ENCODE assay signal across 7 mouse cellular contexts in genomic region chr5:124327510-124328364, GRCm38 (mm10). TPM values are rescaled to one million over a fixed set of nuclear protein-coding genes. Genes with fewer than 3 reads are reported as not detected.
DNase-seq lines count a peak whose midpoint lies in the region; ATAC-seq lines count a peak whose summit lies in the region.

TSS of gene Mphosph9 (minus strand) at chr5:124327972.
TSS of gene 2810006K23Rik (plus strand) at chr5:124328089.

- peaks cover 4% of the 10 kb centered on the region; the same call in 1 of the 2 replicates for H3K36me3 ChIP-seq in intestine, embryonic 15.5 days
- peaks cover 21% of the 10 kb centered on the region for H3K36me3 ChIP-seq in midbrain, embryonic 10.5 days

- peak within 1 kb of the TSS; percentile 73 for H3K4me3 ChIP-seq in intestine, embryonic 15.5 days (replicated peaks)
- peak within 1 kb of the TSS; percentile 64 for H3K4me3 ChIP-seq in midbrain, embryonic 10.5 days

- peaks cover 9% of the 10 kb centered on the region for H3K4me1 ChIP-seq in intestine, embryonic 15.5 days (replicated peaks)
- peaks cover 21% of the 10 kb centered on the region for H3K4me1 ChIP-seq in midbrain, embryonic 10.5 days

- H3K4me2 ChIP-seq in intestine, embryonic 15.5 days (replicated peaks): peak within 1 kb of the TSS; percentile 79

- peak within 1 kb of the TSS; percentile 80 for H3K9ac ChIP-seq in intestine, embryonic 15.5 days

- WGBS in intestine, embryonic 15.5 days: under 1% methylated on average over 72 of the region's 72 CpGs
- under 1% methylated on average over 72 of the region's 72 CpGs for WGBS in midbrain, embryonic 10.5 days

- H3K27ac ChIP-seq in intestine, embryonic 15.5 days: peak within 1 kb of the TSS; percentile 95
- peak within 1 kb of the TSS; percentile 95 for H3K27ac ChIP-seq in midbrain, embryonic 10.5 days (replicated peaks)

- peak; percentile 98 for ATAC-seq in intestine, embryonic 15.5 days

- intact Hi-C loops in gastrocnemius, postnatal 36 days (cut with DNase I): no loop called here
- intact Hi-C loops in left cerebral cortex, postnatal 25 days (cut with DNase I): no loop called here

- no peaks in the 10 kb centered on the region for H3K9me3 ChIP-seq in intestine, embryonic 15.5 days
- no peaks in the 10 kb centered on the region for H3K9me3 ChIP-seq in midbrain, embryonic 10.5 days (replicated peaks)

- no peaks in the 10 kb centered on the region for H3K27me3 ChIP-seq in intestine, embryonic 15.5 days (replicated peaks)
- H3K27me3 ChIP-seq in midbrain, embryonic 10.5 days (ENCODE audit: low read depth, poor library complexity, severe bottlenecking): no peaks in the 10 kb centered on the region

- DNase-seq in adrenal gland, adult 2 months: peak; percentile 100
- peak; percentile 100 for DNase-seq in embryo, embryonic 11.5 days (ENCODE audit: low read depth, low spot score)
- peak; percentile 99 for DNase-seq in gastrocnemius, postnatal 36 days
- DNase-seq in left cerebral cortex, postnatal 25 days (ENCODE audit: low spot score in 2 of 2): peak; percentile 99 to 100
- DNase-seq in midbrain, embryonic 10.5 days (ENCODE audit: low spot score): peak; percentile 100
- peak; percentile 100 for DNase-seq in right cerebral cortex, postnatal 4 days

RNA-seq across cellular contexts. Expression of gene Mphosph9, which starts in this region (rescaled TPM):
- 1 to 10 TPM; 7.7 to 8.8 TPM for total RNA-seq in adrenal gland, adult 2 months (2021)
- 1.6 and 2.1 TPM in 2 replicates for polyA plus RNA-seq in adrenal gland, adult 2 months (2012; rRNA removed)
- total RNA-seq in gastrocnemius, postnatal 36 days (2021): 1 to 10 TPM; 1.9 to 2.7 TPM
- polyA plus RNA-seq in intestine, embryonic 15.5 days (2015; fragmentation: Nextera tagmentation; extraction: Ambion mirVana): 8.0 and 10.3 TPM in 2 replicates
- 10 to 100 TPM; 17.5 to 23.1 TPM for total RNA-seq in left cerebral cortex, postnatal 25 days (2021)
- 16.2 and 18.5 TPM in 2 replicates for polyA plus RNA-seq in midbrain, embryonic 10.5 days (2016; fragmentation: Nextera tagmentation; extraction: Ambion mirVana)

RNA-seq across cellular contexts. Expression of gene 2810006K23Rik, which starts in this region (rescaled TPM):
- 10 to 100 TPM; 14.1 to 17.0 TPM for total RNA-seq in adrenal gland, adult 2 months (2021)
- polyA plus RNA-seq in adrenal gland, adult 2 months (2012; rRNA removed): 5.8 and 6.0 TPM in 2 replicates
- 1 to 10 TPM; 6.0 to 6.4 TPM for total RNA-seq in gastrocnemius, postnatal 36 days (2021)
- 13.4 and 15.5 TPM in 2 replicates for polyA plus RNA-seq in intestine, embryonic 15.5 days (2015; fragmentation: Nextera tagmentation; extraction: Ambion mirVana)
- 10 to 100 TPM; 16.4 to 17.5 TPM for total RNA-seq in left cerebral cortex, postnatal 25 days (2021)
- polyA plus RNA-seq in midbrain, embryonic 10.5 days (2016; fragmentation: Nextera tagmentation; extraction: Ambion mirVana): 27.8 and 30.2 TPM in 2 replicates

Comparison
In these comparisons a context has a peak if more than half of its experiments do, and no peak if none do; other contexts are left out.
1. Peak in every context shown above with its lines: DNase-seq, ATAC-seq, H3K4me3 ChIP-seq and H3K27ac ChIP-seq.